Mouse (Mus musculus) 416B (cell line): Measurements from ENCODE around the gene 9230102O04Rik.

Experiments used
- DNase-seq: peaks from one replicate; pipeline ENCODE4 v3.0.0; 2011; ENCODE audit warnings: low read depth

The 9230102O04Rik gene

DNA sequence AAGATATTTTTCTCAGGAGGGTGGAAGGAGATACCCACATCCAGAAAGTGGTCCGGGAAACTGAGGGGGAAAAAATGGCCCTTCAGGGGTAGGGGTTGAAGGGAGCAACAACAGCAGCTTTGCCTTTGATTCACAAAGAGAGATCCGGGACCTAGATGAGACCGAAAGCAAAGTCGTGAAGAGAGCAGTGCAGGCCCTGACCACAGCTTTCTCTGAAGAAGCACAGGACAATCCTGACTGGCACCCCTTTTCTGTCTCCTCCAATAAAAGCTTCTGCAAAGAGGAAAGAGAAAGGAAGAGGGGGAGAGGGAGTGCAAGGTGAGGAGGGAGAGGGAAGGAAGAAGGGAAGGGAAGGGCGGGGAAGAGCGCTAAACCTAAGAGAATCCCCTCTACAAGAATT lies 17.5 kb downstream of the 9230102O04Rik start:
- DNase-seq = no peak

DNA sequence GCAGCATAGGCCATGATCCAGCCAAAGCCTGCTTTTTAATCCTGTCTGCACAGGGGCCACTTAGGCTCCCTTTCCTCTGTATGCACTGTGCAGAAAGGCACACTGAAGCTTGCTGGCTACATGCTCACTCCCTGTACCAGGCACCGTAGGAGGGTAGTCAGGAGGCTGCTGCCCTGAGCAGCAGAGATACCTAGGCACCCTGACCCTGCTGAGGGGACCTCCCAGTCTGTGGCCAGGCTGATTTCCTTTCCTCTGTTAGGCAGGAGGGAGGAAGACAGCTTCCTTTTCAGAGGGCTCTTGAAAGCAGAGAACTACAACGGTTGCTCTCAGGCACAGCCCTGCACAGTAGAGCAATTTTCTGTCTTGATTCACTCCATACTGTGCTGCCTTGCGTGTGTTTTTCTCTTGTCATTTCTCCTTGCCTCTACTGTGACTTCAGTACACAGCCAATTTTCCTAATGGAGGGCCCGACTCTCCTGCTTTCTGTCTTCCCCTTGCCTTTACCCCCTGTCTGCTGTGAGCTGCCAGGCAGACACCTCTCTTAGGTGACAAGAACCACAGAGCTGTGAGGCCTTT lies 18.1 kb downstream of the 9230102O04Rik start:
- DNase-seq = peak; percentile 20

DNA sequence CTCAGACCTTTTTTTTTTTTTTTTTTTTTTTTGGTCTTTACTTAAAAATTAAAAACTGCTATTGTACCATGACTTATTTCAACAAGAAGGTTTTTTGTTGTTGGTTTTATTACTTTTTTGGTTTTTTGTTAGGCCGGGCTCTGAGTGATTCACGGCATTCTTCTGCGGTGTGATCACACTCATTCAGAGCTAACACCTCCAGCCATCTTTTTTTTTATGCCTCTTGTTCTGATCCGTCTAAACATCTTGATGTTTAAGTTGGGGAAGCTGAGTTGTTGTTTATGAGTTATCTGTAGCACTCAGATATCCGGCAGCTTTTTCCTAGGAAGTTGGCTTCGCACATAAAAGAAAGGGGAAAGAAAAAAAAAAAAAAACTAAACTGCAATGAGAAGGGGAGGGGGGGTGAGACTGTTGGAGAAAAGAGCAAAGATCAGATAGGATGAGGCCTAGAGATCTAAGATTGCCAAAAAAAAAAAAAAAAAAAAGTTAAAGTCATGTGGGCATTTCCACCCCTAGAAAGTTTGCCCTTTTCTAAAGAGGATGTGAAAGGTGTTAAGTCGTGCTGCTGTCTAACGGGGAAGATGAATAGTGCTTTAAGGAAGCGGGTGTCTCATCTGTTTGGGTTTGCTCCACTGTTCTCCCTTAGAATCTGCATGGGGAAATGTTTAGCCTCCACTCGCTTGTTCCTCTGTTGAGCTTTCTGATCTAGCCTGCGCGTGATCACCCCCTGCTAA lies 22.1 kb downstream of the 9230102O04Rik start:
- DNase-seq = no peak

DNA sequence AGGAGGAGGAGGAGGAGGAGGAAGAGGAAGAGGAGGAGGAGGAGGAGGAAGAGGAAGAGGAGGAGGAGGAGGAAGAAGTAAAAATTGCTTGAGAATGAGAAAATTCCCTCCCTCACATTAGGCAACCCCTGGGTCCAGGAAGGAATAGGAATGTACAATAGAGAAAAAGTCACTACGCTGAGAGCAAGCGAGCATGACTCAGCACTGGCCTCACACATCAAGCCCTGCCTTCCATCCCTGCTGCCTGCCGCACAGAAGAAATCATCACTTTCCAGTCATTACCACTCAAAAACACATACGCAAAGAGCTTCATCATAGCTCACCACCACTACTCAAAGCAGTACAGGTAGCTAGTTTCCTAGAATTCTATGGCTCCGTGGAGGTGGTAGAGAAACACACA lies 28.6 kb downstream of the 9230102O04Rik start:
- DNase-seq = no peak

DNA sequence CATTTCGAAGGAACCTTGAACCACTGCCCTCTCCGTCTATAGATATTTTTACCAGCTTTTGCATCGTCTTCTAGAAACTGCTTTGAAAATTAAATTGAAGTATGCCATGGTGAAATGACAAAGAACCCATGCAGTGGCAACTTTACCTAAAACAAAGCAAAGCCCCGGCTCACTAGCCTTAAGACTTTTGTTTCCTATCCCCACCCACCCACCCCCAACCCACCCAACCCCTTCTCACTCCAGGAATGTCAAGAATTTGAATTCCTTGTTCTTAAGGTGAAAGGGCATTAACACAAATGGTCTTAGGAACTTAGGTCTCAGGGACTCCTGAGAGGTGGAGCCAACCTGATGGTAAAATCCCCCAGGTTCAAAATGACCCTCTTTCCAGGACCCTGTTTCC lies 33.5 kb downstream of the 9230102O04Rik start:
- no peak for DNase-seq

DNA sequence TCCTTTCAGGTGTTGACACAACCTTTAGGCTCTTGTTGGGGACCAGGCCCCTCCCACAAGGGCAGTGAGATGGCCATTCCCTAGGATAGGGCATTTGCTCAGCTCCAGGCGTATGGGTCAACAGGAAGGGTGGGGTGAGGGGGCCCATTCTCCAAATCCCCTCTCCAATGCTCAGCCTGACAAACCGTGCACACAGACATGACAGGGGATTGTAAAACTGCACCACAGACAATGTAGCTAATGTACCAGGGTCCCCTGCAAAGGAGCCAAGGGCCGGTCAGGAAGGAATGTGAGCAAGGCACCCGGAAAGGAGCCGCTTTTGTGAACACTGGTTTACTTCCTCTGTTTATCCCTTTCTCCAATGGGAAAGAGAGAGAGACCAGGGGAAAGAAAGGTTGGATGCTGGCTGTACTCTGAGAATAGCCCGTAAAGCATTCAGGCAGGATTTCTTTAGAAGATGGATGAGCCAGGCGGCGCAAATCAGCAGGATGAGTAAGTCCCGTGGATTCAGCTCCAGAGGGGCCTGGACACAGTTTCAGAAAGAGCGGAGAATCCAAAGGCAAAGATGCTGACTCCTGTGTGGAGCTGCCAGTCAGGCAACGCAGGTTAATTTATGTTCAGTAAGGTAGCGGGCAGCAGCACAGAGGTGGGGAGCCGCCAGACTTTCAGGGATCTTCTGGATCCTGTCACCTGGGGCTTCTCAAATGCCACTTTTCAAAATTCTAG lies 36.3 kb downstream of the 9230102O04Rik start:
- DNase-seq = no peak

DNA sequence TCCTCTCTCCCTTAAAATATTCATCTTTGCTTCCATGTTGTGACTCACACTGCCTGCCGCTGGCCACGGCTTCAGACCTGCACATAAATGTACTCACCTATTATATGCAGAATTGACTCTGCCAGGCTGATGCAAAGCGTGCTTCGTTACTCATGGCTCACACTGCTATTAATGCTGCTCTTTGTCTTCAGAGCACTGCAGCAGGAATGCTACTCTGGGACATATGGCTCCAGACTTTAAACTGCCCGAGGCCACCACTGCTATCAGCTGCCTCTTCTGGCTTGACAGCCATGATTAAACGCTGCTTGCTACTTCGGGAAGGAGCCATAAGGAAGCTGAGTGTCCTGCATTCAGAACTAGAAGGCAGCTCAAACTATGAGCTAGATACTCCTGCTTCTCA lies 54.1 kb downstream of the 9230102O04Rik start:
- DNase-seq = no peak

DNA sequence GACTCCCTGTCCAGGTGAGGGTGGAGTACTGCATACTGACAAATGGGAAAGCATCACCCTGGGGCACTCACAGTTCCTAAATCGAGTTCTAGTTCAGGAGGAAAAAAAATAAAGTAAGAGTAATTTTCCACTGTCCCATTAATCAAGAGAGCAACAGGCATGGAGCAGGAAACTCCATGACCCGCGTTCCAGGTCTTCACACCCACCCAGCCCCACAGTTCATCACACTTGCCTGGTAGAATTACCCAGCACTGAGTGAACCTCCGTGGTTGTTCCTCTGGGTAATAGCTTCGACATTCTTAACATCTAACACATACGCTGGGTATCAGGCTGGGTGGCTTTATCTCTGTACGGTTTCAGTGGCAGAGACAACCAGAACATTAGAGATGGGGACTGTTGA lies 55.6 kb downstream of the 9230102O04Rik start:
- no peak for DNase-seq
